Mouse (Mus musculus) gastrocnemius, adult 8-10 months (tissue): ENCODE measurements at regions not wholly inside any gene's neighbourhood (a gene's known extent, or its start where the extent isn't known, plus 50 kb on each side); places are given as distances from the start of the nearest gene placed in this dataset.

ENCODE experiments used
- DNase-seq, 2 experiments: peaks; one replicate each; pipeline ENCODE4 v3.0.0; 2022; ENCODE audit warnings: low spot score in 2 of 2

- DNase-seq = no peak
These were observed 164.7 kb downstream of the Grb14 start for GRCm38 (mm10) chr2:64860113-64860512.

GRCm38 (mm10) chr2:64853918-64854317 is 170.9 kb downstream of the Grb14 start:
- DNase-seq = peak; percentile 14 to 35

GRCm38 (mm10) chr2:64852913-64853312 is 171.9 kb downstream of the Grb14 start:
- DNase-seq = no peak

- DNase-seq = no peak
These were observed 173.7 kb downstream of the Grb14 start for GRCm38 (mm10) chr2:64851096-64851495.

GRCm38 (mm10) chr2:64850656-64851055 is 174.1 kb downstream of the Grb14 start:
- no peak for DNase-seq

GRCm38 (mm10) chr2:64824494-64824893 is 200.3 kb downstream of the Grb14 start:
- DNase-seq = no peak

GRCm38 (mm10) chr2:64823905-64824304 is 200.9 kb downstream of the Grb14 start:
- no peak for DNase-seq

GRCm38 (mm10) chr2:64823074-64823473 is 201.7 kb downstream of the Grb14 start:
- DNase-seq = no peak

- no peak for DNase-seq
These were observed 206.6 kb downstream of the Grb14 start for GRCm38 (mm10) chr2:64818159-64818558.
